Mouse (Mus musculus) kidney, postnatal 10 days (tissue): ENCODE measurements around the gene Hormad2.
A peak's percentile ranks its signal among the peaks of the same experiment; 100 is the strongest.

ENCODE experiments used
- DNase-seq: peaks from one replicate; pipeline ENCODE4 v3.0.0; 2021; ENCODE audit warnings: mixed read lengths

The Hormad2 gene

GRCm38 (mm10) chr11:4440978-4441377 lies at the start of gene Hormad2:
Hormad2 (minus strand) TSS chr11:4441105.
- DNase-seq = peak; percentile 27

- DNase-seq = no peak
These were observed 48.3 kb upstream of the Hormad2 start for GRCm38 (mm10) chr11:4489207-4489606.

- DNase-seq = no peak
These were observed 47.9 kb upstream of the Hormad2 start for GRCm38 (mm10) chr11:4488798-4489197.

GRCm38 (mm10) chr11:4488367-4488766 lies 47.5 kb upstream of the Hormad2 start:
- DNase-seq = no peak

- peak; percentile 45 for DNase-seq
These were observed 46.6 kb upstream of the Hormad2 start for GRCm38 (mm10) chr11:4487401-4487965.

- DNase-seq = no peak
These were observed 43.6 kb upstream of the Hormad2 start for GRCm38 (mm10) chr11:4484541-4484940.

GRCm38 (mm10) chr11:4482641-4483040 lies 41.7 kb upstream of the Hormad2 start:
- DNase-seq = peak; percentile 41

GRCm38 (mm10) chr11:4476184-4476697 lies 35.3 kb upstream of the Hormad2 start:
- no peak for DNase-seq

GRCm38 (mm10) chr11:4472464-4473179 lies 31.7 kb upstream of the Hormad2 start:
- DNase-seq = no peak

- DNase-seq = no peak
These were observed 30.8 kb upstream of the Hormad2 start for GRCm38 (mm10) chr11:4471734-4472133.

GRCm38 (mm10) chr11:4471251-4471650 lies 30.3 kb upstream of the Hormad2 start:
- no peak for DNase-seq

GRCm38 (mm10) chr11:4469091-4469490 lies 28.2 kb upstream of the Hormad2 start:
- DNase-seq = no peak

GRCm38 (mm10) chr11:4467436-4467835 lies 26.5 kb upstream of the Hormad2 start:
- DNase-seq = no peak

- no peak for DNase-seq
These were observed 25.3 kb upstream of the Hormad2 start for GRCm38 (mm10) chr11:4466191-4466590.

GRCm38 (mm10) chr11:4464616-4465015 lies 23.7 kb upstream of the Hormad2 start:
- DNase-seq = no peak

- DNase-seq = no peak
These were observed 23.3 kb upstream of the Hormad2 start for GRCm38 (mm10) chr11:4464186-4464585.

- no peak for DNase-seq
These were observed 22.0 kb upstream of the Hormad2 start for GRCm38 (mm10) chr11:4462868-4463267.

GRCm38 (mm10) chr11:4461154-4461553 lies 20.2 kb upstream of the Hormad2 start:
- peak; percentile 49 for DNase-seq

GRCm38 (mm10) chr11:4460615-4461014 lies 19.7 kb upstream of the Hormad2 start:
- DNase-seq = no peak

GRCm38 (mm10) chr11:4454895-4455535 lies 14.1 kb upstream of the Hormad2 start:
- no peak for DNase-seq

- no peak for DNase-seq
These were observed 11.7 kb upstream of the Hormad2 start for GRCm38 (mm10) chr11:4452467-4453184.

GRCm38 (mm10) chr11:4451116-4451515 lies 10.2 kb upstream of the Hormad2 start:
- peak; percentile 79 for DNase-seq

- no peak for DNase-seq
These were observed 5.4 kb upstream of the Hormad2 start for GRCm38 (mm10) chr11:4446195-4446868.
